Mouse (Mus musculus) stomach, postnatal 0 days (tissue): ENCODE data around the gene Wdr63.

Experiments
- CTCF ChIP-seq: IDR thresholded peaks from 2 replicates; pipeline ENCODE4 v1.5.1; 2016; ENCODE audit warnings: antibody characterized with exemption, low read depth, mild to moderate bottlenecking, moderate library complexity
- EP300 ChIP-seq: optimal IDR thresholded peaks from 2 replicates; pipeline ENCODE3; 2016; ENCODE audit warnings: antibody characterized with exemption

DNA sequence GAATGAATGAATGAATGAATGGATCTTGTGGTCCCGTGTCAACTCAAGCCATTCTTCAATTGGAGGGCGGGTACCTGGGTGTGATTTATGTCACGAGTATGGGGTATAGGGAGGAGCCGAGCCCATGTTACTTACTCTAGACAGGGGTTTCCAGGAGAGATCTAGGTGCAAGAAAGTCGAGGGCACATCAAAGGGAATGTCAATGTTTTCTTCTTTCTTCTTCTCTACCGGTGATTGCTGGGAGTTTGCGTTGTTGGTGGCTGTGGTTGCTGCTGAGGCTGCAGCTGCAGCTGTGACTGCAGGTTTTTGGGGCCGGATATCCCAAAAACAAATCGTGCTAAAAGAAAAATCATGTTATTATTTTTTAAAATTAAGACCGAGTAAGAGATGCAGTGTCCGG, 44.8 kb downstream of the Wdr63 start:
- no peak for TF ChIP-seq CTCF
- no peak for TF ChIP-seq EP300
